Mouse (Mus musculus): Measurements from ENCODE around the gene Pou3f3. TPM values are rescaled to one million over a fixed set of nuclear protein-coding genes. Genes with fewer than 3 reads are reported as not detected.

The Pou3f3 gene
- polyA plus RNA-seq (2015; fragmentation: Nextera tagmentation; extraction: Ambion mirVana): 28.2 and 28.4 TPM in 2 replicates

DNA sequence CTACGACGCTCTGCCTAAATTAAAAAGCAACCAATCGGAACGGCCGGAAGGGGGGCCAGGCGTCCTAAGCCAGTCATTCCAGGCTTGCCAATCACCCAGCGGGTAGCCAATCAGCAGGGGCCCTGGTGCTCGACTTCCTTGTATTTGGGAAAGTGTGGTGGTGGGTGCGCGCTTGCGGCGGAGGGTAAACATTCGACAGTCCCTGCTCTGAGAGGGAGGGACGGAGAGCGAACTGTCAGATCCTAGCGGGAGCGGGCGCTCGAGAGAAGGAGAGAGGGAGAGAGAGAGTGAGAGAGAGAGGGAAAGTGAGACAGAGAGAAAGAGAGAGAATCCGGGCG lies at the start of gene Pou3f3:
Pou3f3 (plus strand) TSS at position 191 of the 338 bp plus-strand sequence.
- no peaks in the 10 kb centered on the region for H3K27me3 ChIP-seq
- peak within 1 kb of the TSS; percentile 100 for H3K27ac ChIP-seq
- H3K9ac ChIP-seq (replicated peaks): peak within 1 kb of the TSS; percentile 100
- no peaks in the 10 kb centered on the region for H3K9me3 ChIP-seq
- peaks cover 9% of the 10 kb centered on the region for H3K4me1 ChIP-seq (replicated peaks)
- WGBS: under 1% methylated on average over 21 of the region's 21 CpGs
- H3K4me3 ChIP-seq (replicated peaks): peak within 1 kb of the TSS; percentile 96
- ATAC-seq: peak; percentile 91
- peaks cover 23% of the 10 kb centered on the region for H3K36me3 ChIP-seq
- peak within 1 kb of the TSS; percentile 91 for H3K4me2 ChIP-seq (replicated peaks)

DNA sequence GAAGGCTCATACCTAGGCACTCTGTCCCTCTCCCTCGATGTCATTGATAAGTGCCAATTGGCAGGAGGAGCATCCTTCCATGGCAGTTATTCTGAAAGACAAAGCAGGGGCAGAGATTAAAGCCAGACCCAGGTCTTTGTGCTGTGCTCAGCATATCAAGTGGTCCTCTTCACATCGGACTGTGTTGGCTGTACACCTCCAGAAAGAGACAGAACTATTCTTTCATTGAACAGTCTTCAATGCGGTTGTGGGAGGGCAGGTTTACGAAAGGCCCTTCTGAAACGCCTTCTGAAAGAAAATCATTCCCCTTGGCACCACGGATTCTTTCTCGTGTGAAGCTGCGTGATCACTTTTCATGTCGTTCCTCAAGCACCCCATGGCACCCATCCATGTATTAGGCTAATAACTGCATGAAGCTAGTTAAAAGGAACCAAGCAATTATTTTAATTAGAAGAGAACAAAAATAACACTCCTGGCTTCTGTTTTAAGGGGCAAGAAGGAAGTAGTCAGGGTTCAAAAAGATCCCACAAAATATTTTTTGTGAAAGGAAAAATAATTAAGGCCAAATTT lies 47.1 kb upstream of the Pou3f3 start:
- no peak overlapping the region for H3K9ac ChIP-seq (replicated peaks)
- 0 out of 2 replicates have a peak, but pooled peaks cover 5% of the 10 kb centered on the region for H3K4me1 ChIP-seq (replicated peaks)
- no peak overlapping the region for H3K4me3 ChIP-seq (replicated peaks)
- H3K36me3 ChIP-seq: peaks cover 43% of the 10 kb centered on the region
- ATAC-seq: no peak
- WGBS: 88% methylated on average over 9 of the region's 9 CpGs
- no peak overlapping the region for H3K4me2 ChIP-seq (replicated peaks)
- H3K27me3 ChIP-seq: no peaks in the 10 kb centered on the region
- no peak overlapping the region for H3K27ac ChIP-seq
- H3K9me3 ChIP-seq: no peaks in the 10 kb centered on the region

DNA sequence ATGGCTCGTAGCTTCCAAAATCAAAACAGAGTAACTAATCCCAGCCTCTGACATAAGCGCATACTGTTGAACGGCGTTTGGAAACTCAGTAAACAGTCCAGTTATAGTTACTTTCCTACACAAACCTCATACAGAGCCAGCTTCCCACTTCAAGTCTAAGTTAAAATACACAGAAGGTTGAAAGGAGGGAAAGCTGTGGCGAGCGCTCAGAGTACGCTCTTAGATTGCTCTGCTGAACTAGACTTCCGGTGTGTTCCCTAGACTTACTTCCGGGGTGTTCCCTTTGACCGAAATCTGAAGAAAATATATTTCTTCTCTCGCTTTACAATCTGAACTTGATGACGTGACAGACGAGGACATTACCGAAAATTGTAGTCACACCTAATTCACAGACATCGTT lies 44.1 kb upstream of the Pou3f3 start:
- H3K27me3 ChIP-seq: no peaks in the 10 kb centered on the region
- peaks cover 32% of the 10 kb centered on the region for H3K36me3 ChIP-seq
- no peak for ATAC-seq
- 93% methylated on average over 15 of the region's 15 CpGs for WGBS
- H3K4me1 ChIP-seq (replicated peaks): 0 out of 2 replicates have a peak, but pooled peaks cover 5% of the 10 kb centered on the region
- no peak overlapping the region for H3K4me3 ChIP-seq (replicated peaks)
- H3K9me3 ChIP-seq: no peaks in the 10 kb centered on the region
- no peak overlapping the region for H3K27ac ChIP-seq
- H3K4me2 ChIP-seq (replicated peaks): no peak overlapping the region
- H3K9ac ChIP-seq (replicated peaks): no peak overlapping the region

DNA sequence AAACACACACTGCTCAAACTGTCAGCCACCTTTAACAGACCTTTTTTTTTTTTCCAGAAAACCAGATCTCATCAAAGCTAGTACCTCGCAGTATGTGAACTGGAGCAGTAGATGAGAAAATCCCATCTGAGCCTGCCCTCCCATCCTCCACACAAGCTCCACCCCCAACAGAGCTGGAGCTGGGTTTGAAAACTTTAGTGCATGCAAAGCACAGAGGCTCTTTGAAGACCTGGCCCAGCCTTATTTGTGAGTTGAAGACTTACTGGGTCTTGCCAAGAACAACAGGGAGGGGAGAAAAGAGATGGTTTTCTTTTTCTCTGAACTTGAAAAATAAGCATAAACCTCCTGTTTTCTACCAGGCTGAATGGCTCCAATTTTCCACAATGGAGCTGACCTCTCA lies 28.0 kb upstream of the Pou3f3 start:
- H3K4me1 ChIP-seq (replicated peaks): no peaks in the 10 kb centered on the region
- no peak overlapping the region for H3K27ac ChIP-seq
- H3K9me3 ChIP-seq: no peaks in the 10 kb centered on the region
- H3K4me2 ChIP-seq (replicated peaks): no peak overlapping the region
- H3K27me3 ChIP-seq: no peaks in the 10 kb centered on the region
- no peak for ATAC-seq
- H3K9ac ChIP-seq (replicated peaks): no peak overlapping the region
- no peak overlapping the region for H3K4me3 ChIP-seq (replicated peaks)
- WGBS: 72% methylated on average over 1 of the region's 1 CpGs
- H3K36me3 ChIP-seq: peaks cover 38% of the 10 kb centered on the region

DNA sequence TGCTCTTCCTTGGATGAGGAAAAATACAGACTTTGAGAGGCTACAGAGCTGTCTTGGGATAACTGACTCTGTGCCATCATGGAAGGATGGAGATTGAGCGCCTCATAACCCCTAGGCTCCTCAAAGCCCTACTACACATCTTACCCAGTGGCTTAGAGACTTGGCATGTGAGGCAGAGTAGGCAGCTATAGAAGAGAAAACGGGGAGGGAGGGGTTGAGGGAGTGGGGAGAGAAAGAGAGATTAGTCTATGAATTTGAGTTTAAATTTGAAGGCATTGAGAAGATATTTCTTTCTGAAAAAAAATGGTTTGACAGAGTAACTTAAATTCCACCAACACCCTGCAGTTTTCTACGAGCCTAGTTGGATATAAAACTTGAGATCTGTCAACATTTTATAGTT lies 14.9 kb upstream of the Pou3f3 start:
- 68% methylated on average over 3 of the region's 3 CpGs for WGBS
- Histone ChIP-seq H3K27me3 (no peaks in the 10 kb centered on the region), H3K27ac (no peak overlapping the region), H3K9me3 (no peaks in the 10 kb centered on the region), H3K36me3 (peaks cover 7% of the 10 kb centered on the region; the same call in 1 of the 2 replicates), H3K4me2 (replicated peaks) (no peak overlapping the region), H3K9ac (replicated peaks) (no peak overlapping the region), H3K4me3 (replicated peaks) (no peak overlapping the region), H3K4me1 (replicated peaks) (peaks cover 65% of the 10 kb centered on the region)
- ATAC-seq: no peak

DNA sequence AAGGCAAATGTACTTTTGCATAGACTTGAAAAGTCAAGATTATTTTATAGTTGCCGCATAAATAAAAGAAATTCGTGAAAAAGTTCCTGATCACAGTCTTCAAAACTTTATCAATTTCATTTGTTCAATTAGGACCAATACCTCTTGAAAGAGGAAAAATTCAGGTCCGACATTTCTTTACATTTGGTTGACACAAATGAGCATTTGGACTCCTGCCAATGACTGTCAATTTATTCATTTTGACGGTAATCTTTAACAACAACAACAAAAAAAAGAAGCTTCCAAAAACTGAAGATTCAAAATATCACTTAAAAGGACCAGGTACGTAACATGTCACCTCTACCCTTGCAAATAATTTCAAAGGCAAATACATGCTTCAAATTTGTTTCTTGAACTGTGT lies 13.8 kb upstream of the Pou3f3 start:
- Histone ChIP-seq H3K9ac (replicated peaks) (no peak overlapping the region), H3K9me3 (no peaks in the 10 kb centered on the region), H3K36me3 (no peaks in the 10 kb centered on the region), H3K4me2 (replicated peaks) (no peak overlapping the region), H3K27me3 (no peaks in the 10 kb centered on the region), H3K27ac (no peak overlapping the region), H3K4me3 (replicated peaks) (no peak overlapping the region), H3K4me1 (replicated peaks) (peaks cover 72% of the 10 kb centered on the region)
- no peak for ATAC-seq
- WGBS: 61% methylated on average over 5 of the region's 5 CpGs

DNA sequence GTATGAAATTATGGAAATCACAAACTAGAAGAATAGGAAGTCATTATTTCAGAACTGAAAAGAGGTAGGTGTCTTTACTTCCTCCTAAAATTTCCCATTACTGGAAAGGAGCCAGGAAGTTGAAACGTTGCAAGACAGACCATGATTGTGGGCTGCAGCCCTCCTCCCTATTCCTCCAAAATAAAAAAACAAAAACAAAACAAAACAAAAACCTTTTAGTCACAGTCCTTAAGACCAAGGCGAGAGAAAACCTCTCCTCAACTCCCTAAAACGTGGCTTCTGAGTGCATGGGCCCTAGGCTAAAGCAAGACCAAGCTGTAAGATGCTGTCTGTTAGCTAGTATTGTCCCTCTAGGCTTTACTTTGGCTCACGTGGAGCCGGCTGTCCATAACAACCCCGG lies 11.7 kb upstream of the Pou3f3 start:
- H3K9me3 ChIP-seq: no peaks in the 10 kb centered on the region
- ATAC-seq: peak; percentile 7
- H3K36me3 ChIP-seq: no peaks in the 10 kb centered on the region
- H3K9ac ChIP-seq (replicated peaks): peak overlapping the region; percentile 85
- WGBS: 4% methylated on average over 6 of the region's 6 CpGs
- H3K27me3 ChIP-seq: no peaks in the 10 kb centered on the region
- peak overlapping the region; percentile 100 for H3K27ac ChIP-seq
- H3K4me1 ChIP-seq (replicated peaks): peaks cover 75% of the 10 kb centered on the region
- H3K4me3 ChIP-seq (replicated peaks): peak overlapping the region; percentile 96
- H3K4me2 ChIP-seq (replicated peaks): peak overlapping the region; percentile 91

DNA sequence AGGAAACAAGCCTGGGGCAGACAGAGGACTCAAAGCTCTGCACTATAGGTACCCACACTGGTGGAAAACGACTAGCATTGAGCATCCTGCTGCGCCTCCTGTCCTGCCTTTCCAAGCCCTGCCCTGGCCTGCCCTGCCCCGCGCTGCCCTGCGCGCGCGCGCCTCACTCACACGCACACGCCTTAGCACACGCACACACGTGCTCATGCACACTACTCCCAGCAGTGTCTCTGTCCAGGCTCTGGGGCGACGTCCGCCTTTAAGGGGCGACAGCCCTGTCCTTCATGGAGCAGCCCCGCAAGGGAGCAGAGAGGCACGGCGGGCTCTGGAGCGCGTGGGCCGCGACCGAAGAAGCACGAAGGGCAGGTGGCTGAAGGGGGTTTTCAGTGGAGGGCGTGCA lies 11.2 kb upstream of the Pou3f3 start:
- WGBS: under 1% methylated on average over 26 of the region's 27 CpGs
- no peaks in the 10 kb centered on the region for H3K27me3 ChIP-seq
- peak overlapping the region; percentile 91 for H3K4me2 ChIP-seq (replicated peaks)
- peak; percentile 68 for ATAC-seq
- peaks cover 75% of the 10 kb centered on the region for H3K4me1 ChIP-seq (replicated peaks)
- H3K4me3 ChIP-seq (replicated peaks): peak overlapping the region; percentile 96
- no peaks in the 10 kb centered on the region for H3K36me3 ChIP-seq
- no peaks in the 10 kb centered on the region for H3K9me3 ChIP-seq
- H3K27ac ChIP-seq: peak overlapping the region; percentile 100
- H3K9ac ChIP-seq (replicated peaks): peak overlapping the region; percentile 85

DNA sequence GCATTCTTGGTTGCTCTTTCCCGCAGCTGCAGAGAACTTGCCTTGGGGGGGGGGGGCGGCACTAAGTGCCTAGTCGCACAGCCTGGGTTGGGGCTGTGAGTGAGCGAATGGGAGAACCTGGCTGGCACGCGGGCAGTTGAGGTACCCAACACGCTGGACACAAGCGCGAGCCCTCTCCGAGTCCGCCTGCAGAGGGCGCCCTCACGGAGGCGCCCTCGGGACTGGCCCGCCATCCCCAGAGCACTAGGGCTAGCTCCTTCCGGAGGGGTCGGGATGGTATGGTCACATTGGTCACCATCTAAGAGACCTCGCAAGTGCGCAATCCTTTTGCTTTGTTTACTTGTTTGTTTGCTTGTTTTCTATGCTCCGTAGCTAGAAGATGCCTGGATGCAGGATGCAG lies 10.8 kb upstream of the Pou3f3 start:
- H3K4me2 ChIP-seq (replicated peaks): peak overlapping the region; percentile 91
- ATAC-seq: peak; percentile 65
- H3K36me3 ChIP-seq: no peaks in the 10 kb centered on the region
- H3K27ac ChIP-seq: peak overlapping the region; percentile 100
- H3K4me1 ChIP-seq (replicated peaks): peaks cover 75% of the 10 kb centered on the region
- H3K4me3 ChIP-seq (replicated peaks): peak overlapping the region; percentile 96
- H3K9me3 ChIP-seq: no peaks in the 10 kb centered on the region
- under 1% methylated on average over 21 of the region's 21 CpGs for WGBS
- no peaks in the 10 kb centered on the region for H3K27me3 ChIP-seq
- H3K9ac ChIP-seq (replicated peaks): peak overlapping the region; percentile 85

DNA sequence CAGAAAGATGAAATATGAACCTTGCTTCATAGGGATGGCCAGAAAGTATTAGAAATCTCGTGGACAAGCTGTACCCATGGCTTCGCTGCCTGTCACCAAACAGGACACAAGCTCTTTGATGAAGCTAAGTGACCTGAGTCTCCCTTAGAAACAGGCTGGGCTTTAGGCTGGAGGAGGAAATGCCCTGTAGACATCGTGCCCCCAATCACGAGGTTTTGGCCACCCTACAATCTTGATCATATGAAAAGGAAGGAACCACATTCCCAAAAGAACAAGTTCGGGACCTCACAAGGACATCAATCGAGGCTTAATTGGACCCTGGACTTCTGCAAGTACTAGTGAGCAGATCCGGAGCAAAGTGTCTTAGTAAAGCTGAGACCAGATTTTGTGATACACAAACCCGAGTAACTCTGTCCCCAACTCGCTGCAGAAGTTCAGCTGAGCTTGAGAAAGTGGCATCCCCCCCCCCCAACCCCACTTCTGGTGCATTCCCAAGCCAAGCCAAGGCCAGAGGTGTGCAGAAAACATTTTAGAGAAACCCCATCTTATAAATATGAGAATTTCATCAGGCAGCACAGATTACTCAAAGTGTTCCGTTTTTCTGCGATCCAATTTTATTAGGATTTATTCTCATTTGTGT lies 10.1 kb upstream of the Pou3f3 start:
- WGBS: 3% methylated on average over 11 of the region's 11 CpGs
- no peaks in the 10 kb centered on the region for H3K9me3 ChIP-seq
- H3K9ac ChIP-seq (replicated peaks): peak overlapping the region; percentile 85
- H3K4me1 ChIP-seq (replicated peaks): peaks cover 76% of the 10 kb centered on the region
- peak overlapping the region; percentile 100 for H3K27ac ChIP-seq
- no peaks in the 10 kb centered on the region for H3K36me3 ChIP-seq
- ATAC-seq: no peak
- H3K4me2 ChIP-seq (replicated peaks): peak overlapping the region; percentile 91
- no peaks in the 10 kb centered on the region for H3K27me3 ChIP-seq
- H3K4me3 ChIP-seq (replicated peaks): peak overlapping the region; percentile 96

DNA sequence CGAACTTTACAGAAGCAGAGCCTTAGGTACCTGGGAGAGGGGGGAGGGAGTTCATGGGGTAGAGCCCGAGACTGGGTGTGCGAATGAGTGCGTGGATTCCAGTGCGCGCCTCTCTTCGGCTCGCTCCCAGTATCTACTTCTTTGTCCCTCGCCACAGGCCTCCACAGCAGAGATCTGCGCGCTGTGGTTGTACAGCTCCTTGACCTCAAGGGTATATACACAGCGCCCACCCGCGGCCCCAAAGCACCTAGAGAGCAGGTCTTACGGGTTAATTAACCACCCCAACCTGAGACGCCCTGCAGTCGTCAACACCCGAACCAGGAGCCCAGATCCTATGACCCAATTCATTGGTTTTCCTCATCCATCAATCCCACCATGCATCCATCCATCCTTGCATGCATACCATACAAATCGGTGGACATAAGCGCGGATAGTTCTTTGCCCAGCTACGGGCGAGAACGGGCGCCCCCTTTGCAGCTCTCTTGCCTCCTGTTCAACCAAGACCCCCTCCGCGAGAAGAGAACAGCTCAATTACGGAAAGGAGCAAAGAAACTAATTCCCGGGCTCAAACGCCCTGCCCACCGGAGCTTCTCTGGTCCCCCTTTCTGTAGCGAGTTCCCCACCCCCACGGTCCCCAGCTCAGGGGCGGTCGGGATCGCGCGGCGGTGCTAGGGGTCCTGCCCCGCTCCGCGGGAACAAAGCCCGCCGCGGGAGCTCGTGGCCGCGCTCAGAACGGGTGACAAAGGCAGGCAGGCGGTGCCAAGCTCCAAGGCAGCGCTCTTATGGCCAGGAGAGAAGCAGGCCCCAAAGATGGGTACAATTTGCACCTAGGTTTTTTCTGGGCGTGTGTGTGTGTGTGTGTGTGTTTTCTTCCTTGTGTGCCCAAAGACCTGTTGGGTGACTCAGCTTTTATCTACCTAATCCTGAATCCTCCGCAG lies 9.1 kb upstream of the Pou3f3 start:
- Histone ChIP-seq H3K4me3 (replicated peaks) (peak overlapping the region; percentile 96), H3K27ac (peak overlapping the region; percentile 100), H3K4me2 (replicated peaks) (peak overlapping the region; percentile 91), H3K27me3 (no peaks in the 10 kb centered on the region), H3K36me3 (no peaks in the 10 kb centered on the region), H3K4me1 (replicated peaks) (peaks cover 77% of the 10 kb centered on the region), H3K9me3 (no peaks in the 10 kb centered on the region), H3K9ac (replicated peaks) (peak overlapping the region; percentile 85)
- peak; percentile 72 for ATAC-seq
- under 1% methylated on average over 53 of the region's 53 CpGs for whole genome bisulfite sequencing

DNA sequence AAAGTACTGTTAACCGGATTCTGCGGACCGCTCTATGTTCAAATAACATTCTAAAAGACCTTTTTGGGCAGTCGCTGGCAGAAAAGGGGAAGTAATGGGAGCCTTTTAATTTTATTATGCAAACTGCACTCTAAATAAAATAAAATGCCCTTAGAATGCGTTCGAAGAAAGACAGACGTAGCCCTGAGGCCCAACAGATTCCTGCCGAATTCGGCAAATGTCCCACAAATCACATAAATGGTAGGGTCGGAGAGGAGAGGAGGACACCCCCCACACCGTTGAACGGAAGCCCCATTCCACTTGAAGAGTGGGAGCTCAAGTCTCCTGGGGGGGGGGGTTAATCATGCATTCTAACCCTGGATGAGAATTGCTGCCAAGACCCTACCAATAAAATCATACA lies 8.3 kb upstream of the Pou3f3 start:
- H3K9me3 ChIP-seq: no peaks in the 10 kb centered on the region
- peak overlapping the region; percentile 100 for H3K27ac ChIP-seq
- ATAC-seq: no peak
- H3K9ac ChIP-seq (replicated peaks): peak overlapping the region; percentile 85
- no peaks in the 10 kb centered on the region for H3K36me3 ChIP-seq
- H3K4me1 ChIP-seq (replicated peaks): peaks cover 75% of the 10 kb centered on the region
- peak overlapping the region; percentile 96 for H3K4me3 ChIP-seq (replicated peaks)
- H3K27me3 ChIP-seq: no peaks in the 10 kb centered on the region
- 2% methylated on average over 12 of the region's 12 CpGs for WGBS
- peak overlapping the region; percentile 91 for H3K4me2 ChIP-seq (replicated peaks)
